Mouse (Mus musculus) heart, adult 18-20 months (tissue): Measurements from ENCODE around the gene Arhgef3. TPM values are rescaled to one million over a fixed set of nuclear protein-coding genes. Genes with fewer than 3 reads are reported as not detected.

Experiments used
- DNase-seq, 2 experiments: peaks; one replicate each; pipeline ENCODE4 v3.0.0; 2021 to 2022; ENCODE audit warnings: mixed read lengths in 1 of 2
- total RNA-seq, 2 experiments: library from RNA; stranded (reverse); gene quantifications; 2 replicates each; pipeline ENCODE4 v1.2.3; 2021

The Arhgef3 gene
- total RNA-seq, 2 experiments from 2014 or later = 24.5 to 26.1 TPM

GRCm38 (mm10) chr14:27310559-27311242 is 196.0 kb downstream of the Arhgef3 start:
- no peak for DNase-seq

GRCm38 (mm10) chr14:27312380-27312779 is 197.7 kb downstream of the Arhgef3 start:
- no peak for DNase-seq

GRCm38 (mm10) chr14:27315737-27316136 is 201.0 kb downstream of the Arhgef3 start:
- no peak for DNase-seq

- DNase-seq = no peak
Observed at GRCm38 (mm10) chr14:27317146-27317545, 202.4 kb downstream of the Arhgef3 start.

- no peak for DNase-seq
Observed at GRCm38 (mm10) chr14:27319386-27319785, 204.7 kb downstream of the Arhgef3 start.

- DNase-seq = no peak
Observed at GRCm38 (mm10) chr14:27322041-27322440, 207.3 kb downstream of the Arhgef3 start.

- peak; percentile 50 to 58 for DNase-seq
Observed at GRCm38 (mm10) chr14:27324689-27325088, 210.0 kb downstream of the Arhgef3 start.

- no peak for DNase-seq
Observed at GRCm38 (mm10) chr14:27325537-27325936, 210.8 kb downstream of the Arhgef3 start.

- DNase-seq = peak in 1 of 2 experiments; percentile 61
Observed at GRCm38 (mm10) chr14:27327862-27328261, 213.2 kb downstream of the Arhgef3 start.

- DNase-seq = no peak
Observed at GRCm38 (mm10) chr14:27328952-27329351, 214.3 kb downstream of the Arhgef3 start.

GRCm38 (mm10) chr14:27331490-27332035 is 216.9 kb downstream of the Arhgef3 start:
- no peak for DNase-seq

GRCm38 (mm10) chr14:27332359-27332987 is 217.8 kb downstream of the Arhgef3 start:
- peak in 1 of 2 experiments; percentile 54 for DNase-seq

GRCm38 (mm10) chr14:27335331-27336207 is 220.9 kb downstream of the Arhgef3 start:
- peak; percentile 89 to 90 for DNase-seq

- DNase-seq = peak in 1 of 2 experiments; percentile 61
Observed at GRCm38 (mm10) chr14:27336208-27337114, 221.8 kb downstream of the Arhgef3 start.

- DNase-seq = no peak
Observed at GRCm38 (mm10) chr14:27337156-27337555, 222.5 kb downstream of the Arhgef3 start.

- DNase-seq = peak; percentile 67 to 85
Observed at GRCm38 (mm10) chr14:27338034-27338708, 223.5 kb downstream of the Arhgef3 start.

- DNase-seq = no peak
Observed at GRCm38 (mm10) chr14:27340682-27341415, 226.2 kb downstream of the Arhgef3 start.

GRCm38 (mm10) chr14:27341486-27341885 is 226.8 kb downstream of the Arhgef3 start:
- no peak for DNase-seq

- DNase-seq = no peak
Observed at GRCm38 (mm10) chr14:27342451-27342850, 227.8 kb downstream of the Arhgef3 start.
